Mouse (Mus musculus) kidney, postnatal 36 days (tissue): Measurements from ENCODE around the gene Cyp4a12b.
"Not testable (repeated sequence)": the region's sequence is repeated elsewhere in the genome, so short reads cannot be mapped to it uniquely, and the experiment has no call there.

Source experiments
- DNase-seq, 2 experiments: peaks; one replicate each; pipeline ENCODE4 v3.0.0; 2021 to 2022; ENCODE audit warnings: mixed read lengths in 2 of 2

Gene Cyp4a12b

DNA sequence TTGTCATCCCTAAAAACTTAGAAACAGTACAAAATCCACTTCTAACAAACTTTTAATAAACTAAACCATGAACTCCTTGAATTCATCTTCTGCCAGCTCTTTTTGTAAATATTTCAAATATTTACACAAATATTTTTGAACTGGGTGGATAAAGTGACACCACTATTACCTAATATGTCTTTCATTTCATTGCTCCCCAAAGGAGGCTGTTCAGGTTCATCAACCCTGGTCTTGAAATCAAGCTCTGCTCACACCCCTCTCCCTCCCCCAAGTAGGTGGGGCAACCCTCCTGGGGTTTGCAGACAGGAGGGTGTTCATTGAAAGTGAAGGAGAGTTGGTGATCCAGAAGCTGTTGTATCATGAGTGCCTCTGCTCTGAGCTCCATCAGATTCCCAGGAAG, at the start of gene Cyp4a12b:
Gene Cyp4a12b, plus strand, starts transcription at position 301 of the 400 bp plus-strand sequence.
- not testable (repeated sequence) for DNase-seq

DNA sequence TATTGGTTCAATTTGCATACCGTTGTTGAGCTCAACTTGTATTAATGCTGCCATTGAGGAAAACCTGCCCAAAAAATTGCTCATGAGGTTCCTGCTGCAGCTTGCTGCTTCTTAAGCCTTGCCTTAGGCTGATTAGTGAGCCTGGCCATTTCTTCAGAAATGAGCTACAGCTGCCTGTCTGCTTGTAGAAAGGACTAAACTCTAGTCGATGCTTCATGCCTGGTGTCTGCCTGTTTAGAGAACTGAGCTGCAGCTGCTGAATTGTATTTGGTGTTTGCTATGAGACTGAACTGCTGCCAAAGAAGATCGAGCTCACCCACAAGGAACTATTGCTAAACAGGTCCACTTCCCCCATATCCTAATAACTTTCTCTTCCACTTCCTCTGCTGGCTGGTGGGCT, 45.8 kb upstream of the Cyp4a12b start:
- not testable (repeated sequence) for DNase-seq

DNA sequence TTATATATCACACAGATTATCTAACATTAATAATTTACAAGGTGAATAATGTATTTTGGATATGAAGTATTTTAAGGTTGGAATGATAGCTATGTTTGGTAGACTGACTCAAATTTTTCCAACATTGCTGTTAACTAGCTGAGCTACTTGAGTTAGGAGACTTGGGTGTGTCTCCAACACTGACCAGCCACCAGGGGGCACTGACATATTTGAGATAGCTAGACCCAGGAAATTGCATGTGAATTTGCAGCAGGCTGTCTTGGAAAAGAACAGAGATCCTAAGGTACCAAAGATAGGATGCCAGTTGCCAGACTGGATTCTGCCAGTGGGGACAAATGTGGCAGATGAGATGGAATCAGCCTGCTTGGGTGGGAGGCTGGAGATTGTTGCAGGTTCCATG, 43.4 kb upstream of the Cyp4a12b start:
- DNase-seq = peak; percentile 7 to 36

DNA sequence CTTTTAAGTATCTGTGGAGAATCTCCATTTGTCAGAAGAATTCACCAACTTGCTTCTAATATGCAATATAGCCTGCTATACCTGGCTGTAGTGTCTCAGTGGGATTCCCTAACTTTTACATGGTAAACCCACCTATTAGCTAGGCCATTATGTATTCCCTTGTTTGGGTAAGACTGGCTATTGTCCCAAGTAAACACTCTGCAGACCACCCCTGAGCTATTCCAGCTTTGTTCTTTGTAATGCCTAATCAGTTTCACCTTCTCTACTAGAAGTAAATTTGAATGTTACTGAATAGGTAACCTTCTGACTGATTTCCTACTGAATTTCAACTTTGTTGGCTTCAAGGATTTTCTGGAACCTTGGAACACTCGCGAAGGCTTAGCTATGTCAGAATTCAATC, 15.2 kb upstream of the Cyp4a12b start:
- not testable (repeated sequence) for DNase-seq

DNA sequence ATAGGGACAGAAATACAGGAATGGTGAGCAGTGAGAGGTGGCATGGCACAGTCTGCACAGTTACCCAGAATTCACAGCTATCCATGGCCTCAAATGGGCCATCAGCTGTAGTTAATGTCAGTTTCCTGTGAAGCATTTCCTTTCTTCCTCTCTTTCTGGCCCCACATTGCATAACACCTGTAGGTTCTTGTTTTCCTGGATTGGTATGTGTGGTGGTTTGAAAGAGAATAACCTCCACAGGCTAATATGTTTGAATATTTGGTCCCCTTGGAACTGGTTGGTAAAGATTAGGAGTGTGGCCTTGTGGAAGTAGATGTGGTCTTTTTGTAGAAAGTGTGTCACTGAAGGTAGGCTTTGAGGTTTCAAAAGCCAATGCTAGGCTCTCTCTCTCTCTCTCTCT, 14.5 kb upstream of the Cyp4a12b start:
- not testable (repeated sequence) for DNase-seq

DNA sequence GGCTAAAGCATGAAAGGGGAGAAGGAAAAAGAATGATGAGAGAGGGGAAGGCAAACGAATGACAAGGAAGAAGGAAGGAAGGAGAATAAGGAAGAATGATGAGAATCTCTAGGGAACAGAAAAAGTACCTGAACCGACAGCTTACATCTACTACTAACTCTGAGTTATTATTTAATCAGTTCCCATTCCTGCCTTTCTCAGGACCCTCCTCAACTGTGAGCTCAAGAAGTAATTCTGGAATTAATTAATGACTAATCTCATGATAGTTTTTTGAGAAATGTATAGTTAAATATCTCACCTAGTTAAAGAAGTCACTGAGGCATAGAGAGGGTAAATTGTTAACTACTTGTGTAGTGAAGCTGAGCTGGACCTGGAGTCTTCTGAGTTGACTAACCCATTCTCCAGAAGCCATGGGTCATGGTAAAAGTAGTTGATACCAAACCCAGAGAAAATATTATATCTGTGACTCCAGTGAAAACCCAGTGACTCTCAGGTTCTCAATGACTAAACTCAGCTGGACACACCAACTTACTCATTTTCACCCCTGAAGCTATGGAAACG, 39.2 kb downstream of the Cyp4a12b start:
- DNase-seq = peak in 1 of 2 experiments; percentile 20

DNA sequence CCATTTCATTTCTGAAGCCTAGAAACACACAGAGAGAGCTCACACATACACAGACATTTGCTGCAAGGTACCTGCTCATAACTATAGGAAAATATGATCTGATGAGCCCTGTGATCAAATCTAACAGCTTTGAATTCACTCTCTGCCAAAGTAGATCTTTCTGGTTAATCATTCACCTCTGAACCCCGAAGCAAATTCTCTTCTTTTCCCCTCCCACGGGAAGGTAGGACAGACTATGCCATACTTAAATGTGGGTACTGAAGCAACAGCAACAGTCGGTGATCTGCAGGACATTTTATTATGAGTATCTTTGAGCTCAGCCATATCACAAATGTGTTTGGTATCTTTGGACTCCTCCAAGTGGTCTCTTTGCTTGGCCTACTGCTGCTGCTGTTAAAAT, 40.9 kb downstream of the Cyp4a12b start, which contains the start of gene Cyp4a30b:
Gene Cyp4a30b, plus strand, starts transcription at position 301 of the 400 bp plus-strand sequence.
- DNase-seq = peak in 1 of 2 experiments; percentile 22

DNA sequence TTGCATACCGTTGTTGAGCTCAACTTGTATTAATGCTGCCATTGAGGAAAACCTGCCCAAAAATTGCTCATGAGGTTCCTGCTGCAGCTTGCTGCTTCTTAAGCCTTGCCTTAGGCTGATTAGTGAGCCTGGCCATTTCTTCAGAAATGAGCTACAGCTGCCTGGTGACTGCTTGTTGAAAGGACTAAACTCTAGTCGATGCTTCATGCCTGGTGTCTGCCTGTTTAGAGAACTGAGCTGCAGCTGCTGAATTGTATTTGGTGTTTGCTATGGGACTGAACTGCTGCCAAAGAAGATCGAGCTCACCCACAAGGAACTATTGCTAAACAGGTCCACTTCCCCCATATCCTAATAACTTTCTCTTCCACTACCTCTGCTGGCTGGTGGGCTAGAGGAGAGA, 62.2 kb downstream of the Cyp4a12b start:
- DNase-seq = not testable (repeated sequence)

DNA sequence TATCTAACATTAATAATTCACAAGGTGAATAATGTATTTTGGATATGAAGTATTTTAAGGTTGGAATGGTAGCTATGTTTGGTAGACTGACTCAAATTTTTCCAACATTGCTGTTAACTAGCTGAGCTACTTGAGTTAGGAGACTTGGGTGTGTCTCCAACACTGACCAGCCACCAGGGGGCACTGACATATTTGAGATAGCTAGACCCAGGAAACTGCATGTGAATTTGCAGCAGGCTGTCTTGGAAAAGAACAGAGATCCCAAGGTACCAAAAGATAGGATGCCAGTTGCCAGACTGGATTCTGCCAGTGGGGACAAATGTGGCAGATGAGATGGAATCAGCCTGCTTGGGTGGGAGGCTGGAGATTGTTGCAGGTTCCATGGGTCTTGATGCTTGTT, 64.6 kb downstream of the Cyp4a12b start:
- DNase-seq = peak; percentile 54 to 60

DNA sequence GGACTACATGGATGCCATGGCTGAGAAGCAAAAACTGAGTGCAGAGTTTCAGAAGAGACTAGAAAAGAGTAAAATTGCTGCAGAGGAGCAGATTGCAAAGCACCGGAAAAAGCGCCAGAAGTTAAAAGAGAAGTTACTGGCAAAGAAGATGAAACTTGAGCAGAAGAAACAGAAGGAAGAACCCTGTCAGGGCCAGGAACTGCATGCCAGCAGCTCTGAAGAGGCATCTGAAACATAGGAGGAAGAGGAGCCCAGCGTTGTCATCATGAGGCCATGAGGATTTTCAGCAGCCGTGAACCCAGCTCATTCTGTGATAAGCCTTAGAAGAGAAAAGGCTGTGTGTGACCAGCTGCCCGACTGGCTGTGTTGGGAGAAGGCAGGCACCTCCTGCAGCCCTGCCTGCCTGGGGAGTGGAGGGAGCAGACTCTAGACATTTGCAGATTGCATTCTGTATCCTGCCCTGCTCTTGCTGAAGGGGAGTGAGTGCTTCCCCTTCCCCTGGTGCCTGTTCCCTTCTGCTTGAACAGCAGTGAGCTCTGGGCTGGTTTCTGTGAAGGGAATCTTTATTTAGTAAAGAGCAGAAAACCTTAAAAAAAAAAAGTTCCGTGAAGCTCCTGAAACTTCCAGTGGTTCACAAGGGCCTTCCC, 69.7 kb downstream of the Cyp4a12b start:
- DNase-seq = no peak
